Mouse (Mus musculus): ENCODE measurements around the gene Lmo7. TPM values are rescaled to one million over a fixed set of nuclear protein-coding genes. Genes with fewer than 3 reads are reported as not detected.

Lmo7 gene
- polyA plus RNA-seq, 1 experiment = 0.08 TPM

GRCm38 (mm10) chr14:101737501-101737900 lies 7.7 kb downstream of the Lmo7 start:
- no peaks in the 10 kb centered on the region for H3K4me1 ChIP-seq (ENCODE audit: control insufficient read depth)
- TF ChIP-seq GATA1 (IDR thresholded peaks at IDR 0.05; ENCODE audit: low read length) (no peak), TAL1 (IDR thresholded peaks at IDR 0.05; ENCODE audit: low read length) (no peak)

DNA sequence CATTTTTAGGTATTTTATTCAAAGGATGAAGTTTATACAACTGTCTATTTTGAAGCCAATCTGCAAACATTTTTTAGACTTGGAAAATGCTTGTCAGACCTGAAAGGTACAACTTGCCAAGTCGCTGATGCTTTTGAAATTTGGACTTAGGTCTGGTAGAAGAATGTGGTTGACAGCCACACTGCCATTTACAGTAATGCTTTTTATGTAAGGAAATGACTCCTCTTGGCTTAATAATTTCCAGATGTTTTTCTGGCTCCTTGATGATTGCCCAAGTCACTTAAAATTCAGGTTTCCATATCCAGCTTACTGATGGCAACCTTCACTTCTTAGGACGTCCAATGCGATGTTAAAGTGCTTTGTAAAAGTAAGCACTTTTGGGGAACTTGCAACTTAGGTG lies 16.9 kb downstream of the Lmo7 start:
- Histone ChIP-seq H3K9me3 (ENCODE audit: control insufficient read depth, low read length) (no peaks in the 10 kb centered on the region), H3K36me3 (ENCODE audit: control insufficient read depth) (no peaks in the 10 kb centered on the region), H3K27me3 (ENCODE audit: control insufficient read depth) (no peaks in the 10 kb centered on the region), H3K4me3 (replicated peaks) (no peak overlapping the region), H3K4me1 (ENCODE audit: control insufficient read depth) (no peaks in the 10 kb centered on the region)
- TF ChIP-seq GATA1 (IDR thresholded peaks at IDR 0.05; ENCODE audit: low read length) (no peak), TAL1 (IDR thresholded peaks at IDR 0.05; ENCODE audit: low read length) (no peak)

More at GRCm38 (mm10) chr14:101737501-101737900, 7.7 kb downstream of the Lmo7 start:
- Histone ChIP-seq H3K27me3 (ENCODE audit: control insufficient read depth) (peaks cover 2% of the 10 kb centered on the region; the same call in 1 of the 2 replicates), H3K36me3 (ENCODE audit: control insufficient read depth) (no peaks in the 10 kb centered on the region), H3K4me3 (replicated peaks) (no peak overlapping the region), H3K9me3 (ENCODE audit: control insufficient read depth, low read length) (no peaks in the 10 kb centered on the region)

- H3K36me3 ChIP-seq (ENCODE audit: control insufficient read depth) = no peaks in the 10 kb centered on the region
- H3K9me3 ChIP-seq (ENCODE audit: control insufficient read depth, low read length) = no peaks in the 10 kb centered on the region
- no peaks in the 10 kb centered on the region for H3K4me1 ChIP-seq (ENCODE audit: control insufficient read depth)
- no peak overlapping the region for H3K4me3 ChIP-seq (replicated peaks)
- H3K27me3 ChIP-seq (ENCODE audit: control insufficient read depth) = no peaks in the 10 kb centered on the region
- TF ChIP-seq GATA1 (IDR thresholded peaks at IDR 0.05; ENCODE audit: low read length) (no peak), TAL1 (IDR thresholded peaks at IDR 0.05; ENCODE audit: low read length) (no peak)
Observed at GRCm38 (mm10) chr14:101747811-101748210, 18.1 kb downstream of the Lmo7 start.

DNA sequence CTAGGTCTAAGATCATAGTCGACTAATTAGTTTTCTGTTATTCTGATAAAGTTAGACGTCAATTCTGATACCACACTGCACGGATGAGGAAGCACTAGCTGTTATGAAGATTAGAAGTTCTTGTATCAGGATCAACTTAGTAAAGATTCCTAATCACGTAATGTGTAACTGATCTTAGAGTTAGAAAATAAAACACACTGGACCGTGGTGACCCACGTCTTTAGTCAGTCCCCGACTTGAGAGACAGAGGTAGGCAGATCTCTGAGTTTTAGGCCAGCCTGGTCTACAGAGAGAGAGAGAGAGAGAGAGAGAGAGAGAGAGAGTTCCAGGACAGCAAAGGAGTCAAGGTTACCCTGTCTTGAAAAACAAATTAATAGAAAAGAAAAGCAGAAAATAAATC lies 18.7 kb downstream of the Lmo7 start:
- no peaks in the 10 kb centered on the region for H3K27me3 ChIP-seq (ENCODE audit: control insufficient read depth)
- TF ChIP-seq GATA1 (IDR thresholded peaks at IDR 0.05; ENCODE audit: low read length) (no peak), TAL1 (IDR thresholded peaks at IDR 0.05; ENCODE audit: low read length) (no peak)

GRCm38 (mm10) chr14:101750910-101751309 lies 21.2 kb downstream of the Lmo7 start:
- H3K4me3 ChIP-seq (replicated peaks) = no peak overlapping the region
- no peak for TF ChIP-seq GATA1 (IDR thresholded peaks at IDR 0.05; ENCODE audit: low read length)
- TF ChIP-seq TAL1 (IDR thresholded peaks at IDR 0.05; ENCODE audit: low read length) = no peak
- no peaks in the 10 kb centered on the region for H3K4me1 ChIP-seq (ENCODE audit: control insufficient read depth)
- no peaks in the 10 kb centered on the region for H3K36me3 ChIP-seq (ENCODE audit: control insufficient read depth)
- no peaks in the 10 kb centered on the region for H3K27me3 ChIP-seq (ENCODE audit: control insufficient read depth)
- H3K9me3 ChIP-seq (ENCODE audit: control insufficient read depth, low read length) = no peaks in the 10 kb centered on the region

More for the DNA sequence above, 18.7 kb downstream of the Lmo7 start:
- no peaks in the 10 kb centered on the region for H3K4me1 ChIP-seq (ENCODE audit: control insufficient read depth)
- H3K36me3 ChIP-seq (ENCODE audit: control insufficient read depth) = no peaks in the 10 kb centered on the region
- no peaks in the 10 kb centered on the region for H3K9me3 ChIP-seq (ENCODE audit: control insufficient read depth, low read length)
- H3K4me3 ChIP-seq (replicated peaks) = no peak overlapping the region

GRCm38 (mm10) chr14:101755425-101755824 lies 25.7 kb downstream of the Lmo7 start:
- H3K4me1 ChIP-seq (ENCODE audit: control insufficient read depth) = no peaks in the 10 kb centered on the region
- no peaks in the 10 kb centered on the region for H3K9me3 ChIP-seq (ENCODE audit: control insufficient read depth, low read length)
- H3K4me3 ChIP-seq (replicated peaks) = no peak overlapping the region
- no peaks in the 10 kb centered on the region for H3K36me3 ChIP-seq (ENCODE audit: control insufficient read depth)
- no peaks in the 10 kb centered on the region for H3K27me3 ChIP-seq (ENCODE audit: control insufficient read depth)
- TF ChIP-seq GATA1 (IDR thresholded peaks at IDR 0.05; ENCODE audit: low read length) = no peak
- TF ChIP-seq TAL1 (IDR thresholded peaks at IDR 0.05; ENCODE audit: low read length) = no peak

DNA sequence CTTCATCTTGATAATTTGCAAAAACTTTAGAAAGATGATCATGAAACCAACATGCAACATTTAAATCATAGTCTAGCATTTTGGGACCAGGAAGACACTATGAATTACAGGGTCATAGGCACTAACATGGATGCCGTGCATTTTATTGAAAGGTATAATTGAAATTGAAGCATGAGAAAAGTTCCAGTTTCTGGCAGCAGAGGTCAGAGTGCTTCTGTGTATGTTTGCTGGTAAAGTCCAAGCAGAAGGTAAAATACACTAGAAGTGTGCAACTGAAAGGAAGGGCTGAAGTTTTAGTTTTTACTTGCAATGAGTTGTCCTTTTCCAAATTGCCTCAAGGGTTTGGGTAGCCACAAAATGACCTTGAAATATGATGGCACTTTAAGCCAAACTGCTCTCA lies 32.5 kb downstream of the Lmo7 start:
- Histone ChIP-seq H3K4me1 (ENCODE audit: control insufficient read depth) (no peaks in the 10 kb centered on the region), H3K27me3 (ENCODE audit: control insufficient read depth) (no peaks in the 10 kb centered on the region), H3K4me3 (replicated peaks) (no peak overlapping the region), H3K36me3 (ENCODE audit: control insufficient read depth) (no peaks in the 10 kb centered on the region), H3K9me3 (ENCODE audit: control insufficient read depth, low read length) (no peaks in the 10 kb centered on the region)
- no peak for TF ChIP-seq TAL1 (IDR thresholded peaks at IDR 0.05; ENCODE audit: low read length)
- no peak for TF ChIP-seq GATA1 (IDR thresholded peaks at IDR 0.05; ENCODE audit: low read length)

DNA sequence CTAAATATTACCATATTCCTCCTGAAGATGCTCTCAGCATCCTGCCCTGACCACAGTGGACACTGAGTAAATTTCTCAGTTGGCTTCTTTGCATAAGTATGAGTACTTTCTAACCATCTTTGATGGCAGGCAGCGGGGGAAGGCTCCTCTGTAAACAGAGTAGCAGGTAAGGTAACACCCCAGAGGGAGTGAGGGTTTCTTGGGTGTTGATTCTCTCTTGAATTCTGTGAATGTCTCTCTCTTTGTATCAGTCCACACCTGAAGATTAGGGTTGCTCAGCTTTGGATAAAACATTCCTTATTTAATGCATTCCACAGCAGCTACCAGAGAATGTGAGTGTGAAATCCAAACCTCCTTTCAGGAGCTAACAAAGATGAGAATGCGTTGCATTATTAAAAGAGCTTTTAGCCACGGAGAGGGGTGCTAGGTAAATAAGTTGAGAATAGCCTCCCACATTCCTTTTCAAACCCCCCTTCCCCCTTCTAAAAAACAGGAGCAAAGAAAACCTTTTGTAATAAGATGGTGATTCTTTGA lies 34.1 kb downstream of the Lmo7 start:
- H3K27me3 ChIP-seq (ENCODE audit: control insufficient read depth) = no peaks in the 10 kb centered on the region
- no peaks in the 10 kb centered on the region for H3K36me3 ChIP-seq (ENCODE audit: control insufficient read depth)
- TF ChIP-seq TAL1 (IDR thresholded peaks at IDR 0.05; ENCODE audit: low read length) = no peak
- H3K4me3 ChIP-seq (replicated peaks) = no peak overlapping the region
- no peaks in the 10 kb centered on the region for H3K9me3 ChIP-seq (ENCODE audit: control insufficient read depth, low read length)
- no peaks in the 10 kb centered on the region for H3K4me1 ChIP-seq (ENCODE audit: control insufficient read depth)

DNA sequence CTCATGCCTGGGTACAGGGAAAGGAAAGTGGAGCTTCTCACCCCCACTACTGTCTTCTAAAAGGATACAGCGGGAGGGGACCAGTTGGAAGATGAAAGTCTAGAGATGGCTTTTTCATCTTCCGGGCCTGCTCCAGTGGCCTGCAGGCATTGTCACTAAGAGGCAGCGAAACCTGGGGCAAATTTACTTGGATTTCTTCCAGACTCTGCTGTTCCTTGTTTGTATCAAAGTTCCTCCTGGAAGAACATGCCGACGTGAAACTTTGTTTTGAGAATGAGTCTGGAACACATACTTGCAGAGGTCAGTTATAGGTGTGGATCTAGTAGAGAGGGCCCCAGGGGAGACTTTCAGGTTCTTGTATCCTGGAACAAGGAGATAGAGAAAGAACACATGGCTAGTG lies 41.6 kb downstream of the Lmo7 start:
- Histone ChIP-seq H3K4me3 (replicated peaks) (no peak overlapping the region), H3K9me3 (ENCODE audit: control insufficient read depth, low read length) (no peaks in the 10 kb centered on the region), H3K36me3 (ENCODE audit: control insufficient read depth) (no peaks in the 10 kb centered on the region), H3K4me1 (ENCODE audit: control insufficient read depth) (no peaks in the 10 kb centered on the region), H3K27me3 (ENCODE audit: control insufficient read depth) (no peaks in the 10 kb centered on the region)
- TF ChIP-seq GATA1 (IDR thresholded peaks at IDR 0.05; ENCODE audit: low read length) (no peak), TAL1 (IDR thresholded peaks at IDR 0.05; ENCODE audit: low read length) (no peak)

- TF ChIP-seq GATA1 (IDR thresholded peaks at IDR 0.05; ENCODE audit: low read length) = no peak
- TF ChIP-seq TAL1 (IDR thresholded peaks at IDR 0.05; ENCODE audit: low read length) = no peak
- no peaks in the 10 kb centered on the region for H3K9me3 ChIP-seq (ENCODE audit: control insufficient read depth, low read length)
- no peak overlapping the region for H3K4me3 ChIP-seq (replicated peaks)
- no peaks in the 10 kb centered on the region for H3K27me3 ChIP-seq (ENCODE audit: control insufficient read depth)
- H3K36me3 ChIP-seq (ENCODE audit: control insufficient read depth) = no peaks in the 10 kb centered on the region
- H3K4me1 ChIP-seq (ENCODE audit: control insufficient read depth) = no peaks in the 10 kb centered on the region
Observed at GRCm38 (mm10) chr14:101771756-101772155, 42.0 kb downstream of the Lmo7 start.

All from erythroblast, embryonic 14.5 days (primary cell).